Mouse (Mus musculus) mesoderm, embryonic 11.5 days (tissue): ENCODE results near the gene Uncx.
A peak's percentile ranks its signal among the peaks of the same experiment; 100 is the strongest.
"Not testable (repeated sequence)": the region's sequence is repeated elsewhere in the genome, so short reads cannot be mapped to it uniquely, and the experiment has no call there.

Experiments used
- DNase-seq: peaks from one replicate; pipeline ENCODE4 v3.0.0-alpha.2; 2012; ENCODE audit warnings: low read depth, low spot score

Gene Uncx

DNA sequence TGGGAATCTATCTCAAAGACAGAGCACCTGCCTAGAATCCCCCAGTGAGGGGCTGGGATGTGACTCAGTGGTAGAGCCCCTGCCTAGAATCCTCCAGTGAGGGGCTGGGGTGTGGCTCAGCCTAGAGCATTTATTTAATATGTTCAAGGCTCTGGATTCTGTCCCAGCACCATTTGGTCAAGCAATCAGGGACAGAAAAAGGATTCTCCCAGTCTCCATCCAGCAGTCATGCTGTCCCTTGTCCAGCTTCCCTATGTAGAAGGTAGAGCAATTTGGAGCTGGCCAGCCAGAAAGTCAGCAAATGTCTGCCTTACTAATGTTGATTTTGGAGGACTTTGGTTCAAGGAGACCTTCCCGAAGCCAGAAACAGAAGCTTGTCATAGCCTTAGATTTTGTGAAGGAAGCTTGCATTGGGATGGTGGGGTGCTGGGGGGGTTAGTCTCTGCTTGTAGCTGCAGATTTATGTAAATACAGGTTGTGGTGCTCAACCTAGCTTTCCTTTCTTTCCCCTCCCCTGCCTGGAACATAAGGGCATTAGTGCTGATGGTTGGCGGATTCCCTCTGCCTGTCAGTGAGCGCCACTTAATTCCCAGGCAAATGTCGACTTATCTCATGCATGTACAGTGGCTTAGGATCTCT, 18.2 kb downstream of the Uncx start:
- DNase-seq = no peak

GRCm38 (mm10) chr5:139564663-139565062, 21.4 kb downstream of the Uncx start:
- DNase-seq = no peak

- DNase-seq = peak; percentile 49
These were observed 22.2 kb downstream of the Uncx start for GRCm38 (mm10) chr5:139565462-139565861.

- no peak for DNase-seq
These were observed 23.5 kb downstream of the Uncx start for GRCm38 (mm10) chr5:139566640-139567399.

DNA sequence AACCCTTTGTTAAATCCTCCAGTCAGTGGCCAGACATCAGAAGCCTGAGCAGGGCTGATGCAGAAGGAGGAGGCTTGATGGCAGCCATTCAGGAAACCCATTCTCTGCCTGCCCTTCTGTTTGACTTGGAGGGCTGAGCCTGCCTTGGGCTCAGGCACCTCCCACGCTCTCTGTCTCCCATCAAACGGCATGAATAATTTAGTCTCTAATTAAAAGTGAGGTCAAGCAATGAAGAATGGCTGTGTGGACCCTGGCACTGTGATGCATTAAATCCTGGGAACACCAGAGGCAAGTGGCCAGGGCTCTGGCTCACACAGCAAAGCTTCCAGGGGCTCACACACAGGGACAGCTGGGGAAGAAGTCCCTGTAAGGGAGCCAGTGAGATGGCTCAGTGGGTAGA, 24.8 kb downstream of the Uncx start:
- DNase-seq = no peak

- peak; percentile 73 for DNase-seq
These were observed 29.2 kb downstream of the Uncx start for GRCm38 (mm10) chr5:139572526-139572925.

DNA sequence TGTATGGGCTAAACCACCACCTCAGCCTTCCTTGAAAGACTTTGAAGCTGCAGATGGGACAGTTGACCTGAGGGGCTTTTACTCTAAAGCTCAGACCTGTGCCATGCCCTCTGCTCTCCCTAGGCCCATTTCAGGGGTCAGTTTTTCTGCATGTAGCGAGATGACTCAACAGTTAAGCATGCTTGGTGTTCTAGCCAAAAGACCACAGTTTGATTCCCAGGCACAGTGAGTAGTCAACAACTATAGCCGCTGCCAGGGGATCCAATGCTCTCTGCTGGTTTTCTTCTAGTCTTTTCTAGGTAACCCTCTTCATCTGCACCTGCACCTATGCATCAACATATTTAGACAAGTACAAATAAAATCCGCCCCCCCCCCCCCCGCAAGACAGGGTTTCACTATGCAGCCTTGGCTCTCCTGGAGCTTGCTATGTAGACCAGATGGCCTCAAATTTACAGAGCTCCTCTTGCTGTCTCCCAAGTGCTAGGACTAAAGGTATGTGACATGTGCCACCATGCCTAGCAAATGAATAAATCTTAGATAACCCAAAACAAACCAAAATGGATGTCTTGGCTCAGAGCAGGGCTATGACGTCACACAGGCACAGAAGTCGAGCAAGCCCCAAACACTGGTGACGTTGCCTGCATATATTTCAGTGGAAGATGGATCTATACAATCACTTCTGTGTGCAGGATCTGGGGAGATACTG, 30.5 kb downstream of the Uncx start:
- DNase-seq = no peak

DNA sequence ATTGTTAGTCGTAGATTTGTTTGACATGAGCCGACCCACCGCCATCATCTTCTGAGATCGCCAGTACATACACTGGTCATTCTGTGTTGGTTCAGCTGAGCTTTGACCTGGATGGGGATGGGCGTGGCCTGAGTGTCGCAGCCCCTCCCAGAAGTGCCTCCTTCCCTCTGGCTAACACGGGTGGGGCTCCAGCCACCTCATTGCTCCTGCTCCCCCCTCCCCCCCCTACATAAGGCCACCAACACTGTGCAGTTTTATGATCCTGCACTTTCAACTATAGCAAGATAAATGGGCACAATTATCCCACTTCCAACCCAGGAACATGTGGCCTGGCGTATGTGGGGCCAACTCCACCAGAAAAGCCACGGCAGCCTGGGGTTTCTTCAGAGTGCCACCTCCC, 31.8 kb downstream of the Uncx start:
- no peak for DNase-seq

- no peak for DNase-seq
These were observed 37.0 kb downstream of the Uncx start for GRCm38 (mm10) chr5:139580171-139580743.

- DNase-seq = peak; percentile 49
These were observed 38.1 kb downstream of the Uncx start for GRCm38 (mm10) chr5:139581308-139581868.

DNA sequence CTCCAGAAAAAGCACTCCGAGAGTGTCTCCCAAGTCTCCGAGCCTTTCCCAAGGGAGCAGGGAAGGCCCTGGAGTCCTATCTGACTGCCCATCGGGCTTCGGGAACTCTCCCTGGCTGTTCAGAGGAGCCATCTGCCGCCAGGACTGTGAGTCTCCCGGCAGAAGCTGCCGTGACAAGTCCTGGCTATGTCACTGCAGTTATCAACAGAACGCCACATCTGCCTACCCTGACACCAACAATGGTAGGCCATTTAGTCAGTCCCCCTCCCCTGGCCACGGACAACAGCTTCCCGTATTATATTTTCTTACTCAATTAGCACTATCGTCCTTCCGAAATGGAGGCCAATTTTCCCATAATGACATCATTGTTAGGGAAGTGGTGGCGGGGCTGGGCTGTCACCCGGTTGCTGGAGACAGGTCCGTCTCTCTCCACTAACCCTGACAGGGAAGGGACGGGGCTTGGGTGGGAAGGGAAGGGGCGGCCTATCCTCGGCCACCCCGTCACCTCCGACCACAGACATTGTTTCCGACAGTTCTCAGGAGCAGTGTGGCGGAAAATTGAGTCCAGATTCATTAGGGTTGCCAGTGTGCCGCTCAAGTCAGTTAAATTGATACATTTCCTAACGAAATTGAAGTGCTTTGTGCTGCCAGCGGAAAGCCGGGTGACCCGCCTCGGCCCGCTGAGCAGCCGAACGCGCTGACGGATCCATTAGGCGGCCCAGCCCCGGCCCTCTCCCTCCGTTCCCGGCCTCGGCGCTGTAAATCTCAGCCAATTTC, 41.9 kb downstream of the Uncx start:
- peak; percentile 64 for DNase-seq

- DNase-seq = no peak
These were observed 42.4 kb downstream of the Uncx start for GRCm38 (mm10) chr5:139585748-139586060.

GRCm38 (mm10) chr5:139587459-139587858, 44.2 kb downstream of the Uncx start:
- not testable (repeated sequence) for DNase-seq

DNA sequence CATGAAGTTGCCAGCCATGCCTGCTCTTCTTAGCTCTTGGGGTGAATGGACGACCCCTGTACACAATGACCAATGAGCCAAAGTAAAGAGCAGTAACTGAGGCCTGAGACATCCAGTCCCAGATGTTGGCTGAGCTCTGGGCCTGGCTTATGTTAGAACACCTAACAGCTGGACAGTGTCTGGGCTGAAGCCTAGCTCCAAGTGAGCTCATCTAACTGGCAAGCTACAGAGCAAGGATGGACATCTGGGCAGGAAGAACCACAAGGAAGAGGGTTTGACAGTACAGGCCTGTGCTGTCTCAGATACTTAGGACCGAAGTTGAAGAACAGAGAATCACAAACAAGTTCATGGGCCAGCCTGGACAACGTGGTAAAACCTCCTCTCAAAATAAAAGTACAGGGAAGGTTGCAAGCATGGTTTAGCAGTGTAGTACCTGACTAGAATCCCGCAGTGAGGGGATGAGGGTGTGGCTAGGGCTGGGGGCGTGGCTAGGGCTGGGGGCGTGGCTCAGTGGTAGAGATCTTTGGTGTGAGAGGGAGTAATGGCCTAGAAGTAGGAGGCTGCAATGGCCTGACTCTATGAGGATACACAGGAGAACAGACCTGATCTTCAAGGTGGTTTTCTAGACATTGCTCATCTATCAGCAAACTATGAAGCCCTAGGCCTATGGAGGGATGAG, 47.5 kb downstream of the Uncx start:
- not testable (repeated sequence) for DNase-seq

DNA sequence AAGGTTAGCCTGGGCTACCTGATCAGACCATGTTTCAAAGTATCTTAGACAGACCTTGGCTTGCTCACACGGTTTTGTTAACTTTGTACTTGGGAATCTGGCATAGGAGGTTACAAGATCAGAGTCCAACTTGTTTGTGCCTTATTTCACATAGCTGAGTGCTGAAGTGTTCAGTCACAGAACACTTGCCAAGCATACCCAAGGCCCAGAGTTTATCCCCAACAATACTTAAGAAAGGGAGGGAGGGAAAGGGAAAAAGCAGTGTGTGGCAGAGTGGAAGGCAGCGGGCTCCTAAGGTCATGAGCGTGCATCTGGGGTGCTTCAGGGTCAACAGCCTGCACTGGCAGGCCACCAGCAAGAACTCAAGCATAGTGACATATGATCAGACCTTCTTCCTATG, 48.7 kb downstream of the Uncx start:
- no peak for DNase-seq

DNA sequence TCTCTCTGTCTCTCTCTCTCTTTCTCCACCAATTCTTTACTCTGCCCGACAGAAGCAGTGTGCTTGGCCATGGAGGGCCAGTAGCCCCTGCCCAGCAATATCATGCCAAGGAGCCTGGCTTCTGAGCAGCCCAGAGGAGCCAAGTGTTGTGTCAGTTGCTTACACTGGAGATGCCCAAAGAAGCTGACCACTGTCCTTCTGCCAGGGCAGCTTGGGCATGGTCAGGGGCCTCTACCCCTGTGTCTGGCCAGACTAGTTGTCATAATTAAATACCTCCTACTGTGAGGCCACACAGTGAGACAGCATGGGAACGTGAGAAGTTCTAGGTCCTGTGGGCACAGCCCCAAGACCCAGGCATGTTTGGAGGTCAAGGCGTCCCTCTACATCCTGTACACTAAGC, 49.6 kb downstream of the Uncx start:
- DNase-seq = no peak

DNA sequence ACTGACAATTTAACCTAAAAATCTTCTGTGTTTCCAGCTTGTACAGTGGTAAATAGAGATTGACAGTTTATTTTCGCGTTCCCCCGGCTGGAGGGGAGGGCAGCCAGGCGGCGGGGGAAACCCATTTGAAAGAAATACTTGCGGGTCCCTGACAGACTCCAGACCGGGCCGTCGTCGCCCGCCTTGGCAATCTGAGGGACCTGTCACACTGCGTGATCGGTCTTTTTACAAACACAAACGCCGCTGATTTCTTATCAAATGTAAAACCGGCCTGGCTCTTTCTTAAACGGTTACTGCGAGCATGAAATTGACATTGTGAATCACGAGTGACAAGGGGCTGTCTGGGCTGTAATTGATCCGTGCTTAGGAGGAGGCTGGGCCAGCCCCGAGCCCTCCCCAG, 50.5 kb downstream of the Uncx start:
- DNase-seq = peak; percentile 30

DNA sequence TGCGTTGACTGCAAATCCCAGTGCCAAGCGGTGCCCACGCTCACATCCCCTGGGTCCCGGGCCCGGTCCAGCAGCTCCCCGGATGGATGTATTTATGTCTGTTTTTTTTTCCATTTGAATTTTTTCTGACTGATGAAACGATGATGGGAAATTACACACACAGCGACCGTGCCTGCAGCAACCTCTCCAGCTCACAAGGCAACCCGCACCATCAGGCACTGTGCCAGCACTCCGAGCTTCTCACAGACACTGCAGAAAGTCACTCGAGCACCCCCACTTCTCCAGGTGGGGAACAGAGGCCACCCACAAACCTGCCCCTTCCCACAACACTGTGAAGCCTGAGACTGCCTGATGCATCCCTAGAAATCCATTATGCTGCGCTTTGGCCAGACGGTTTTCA, 51.7 kb downstream of the Uncx start:
- DNase-seq = no peak
